Mouse (Mus musculus) c-Kit-positive CD71-positive TER-119-positive erythroid progenitor cells, embryonic 14.5 days (primary cell): ENCODE results near the gene Gm10964.
"Not testable (repeated sequence)": the region's sequence is repeated elsewhere in the genome, so short reads cannot be mapped to it uniquely, and the experiment has no call there.

Experiments used
- DNase-seq: peaks from one replicate; pipeline ENCODE4 v3.0.0-alpha.2; 2013; ENCODE audit warnings: low spot score

Gm10964 gene

GRCm38 (mm10) chr3:103779183-103779582 is 40.0 kb downstream of the Gm10964 start:
- DNase-seq: no peak

DNA sequence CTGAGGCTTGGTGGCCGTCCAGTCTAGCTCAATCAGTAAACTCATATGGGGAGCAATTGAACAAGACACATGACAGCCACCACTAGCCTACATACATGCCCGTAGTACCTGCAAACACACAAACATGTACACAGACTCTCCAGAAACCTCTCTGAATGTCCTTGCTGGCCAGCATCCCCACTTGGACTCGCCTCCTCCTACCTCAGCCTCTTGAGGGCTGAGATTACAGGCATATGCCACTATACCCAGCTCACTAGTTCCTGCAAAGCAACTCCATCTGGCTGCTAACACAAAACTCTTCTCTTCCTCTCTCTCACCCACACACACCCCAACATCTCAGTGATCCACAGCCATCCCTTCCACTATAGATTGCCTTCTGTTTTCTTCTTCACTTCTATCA is 41.1 kb downstream of the Gm10964 start:
- no peak for DNase-seq

DNA sequence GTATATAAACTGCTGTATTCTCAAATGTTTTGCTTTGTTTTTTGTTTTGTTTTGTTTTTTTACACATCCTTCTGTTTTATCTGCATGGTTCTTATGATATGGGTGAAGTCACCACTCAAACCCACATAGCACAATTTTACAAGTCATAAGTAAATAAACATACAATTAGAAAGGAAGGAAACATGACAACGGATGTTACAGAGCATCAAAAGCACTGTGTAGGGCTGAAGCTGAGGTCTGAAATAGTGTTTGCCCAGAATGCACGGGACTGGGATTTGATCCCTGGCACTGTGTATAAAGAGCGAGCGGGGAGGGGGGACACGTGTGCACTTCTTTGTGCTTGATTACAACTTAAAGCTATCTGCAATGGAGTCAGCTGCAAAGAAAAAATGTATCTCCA is 41.6 kb downstream of the Gm10964 start:
- no peak for DNase-seq

DNA sequence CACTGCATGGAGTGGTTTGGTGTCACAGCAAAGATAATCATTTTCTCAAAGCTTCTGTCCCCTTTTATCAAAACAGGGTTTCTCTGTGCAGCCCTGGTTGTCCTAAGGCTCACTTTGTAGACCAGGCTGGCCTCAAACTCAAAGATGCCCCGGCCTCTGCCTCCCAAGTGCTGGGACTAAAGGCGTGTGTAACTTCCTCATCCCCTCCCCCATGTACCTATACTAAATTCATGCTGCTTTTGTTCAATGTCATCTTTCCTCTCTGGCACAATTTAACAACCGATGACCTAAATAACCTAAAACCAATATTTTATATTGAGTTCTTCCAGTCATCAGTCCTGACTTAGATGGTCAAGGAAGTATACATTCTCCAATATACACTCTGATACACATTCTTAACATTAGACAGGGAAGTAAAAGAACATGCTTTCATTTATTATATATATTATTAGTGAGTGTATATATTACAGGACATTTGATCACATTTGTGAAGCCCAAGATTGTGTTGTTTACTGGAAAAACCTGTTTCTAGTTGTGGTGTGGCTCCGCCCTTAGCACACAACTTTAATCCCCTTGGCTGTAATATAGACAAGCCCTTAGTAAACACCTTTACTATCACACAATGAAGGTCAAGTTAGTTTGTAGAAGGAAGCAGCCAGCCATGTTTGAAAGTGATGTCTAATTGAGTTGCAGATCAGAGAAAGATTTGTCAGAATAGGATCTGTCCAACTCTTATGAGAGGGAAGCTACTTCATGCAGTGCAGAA is 43.9 kb downstream of the Gm10964 start:
- no peak for DNase-seq

DNA sequence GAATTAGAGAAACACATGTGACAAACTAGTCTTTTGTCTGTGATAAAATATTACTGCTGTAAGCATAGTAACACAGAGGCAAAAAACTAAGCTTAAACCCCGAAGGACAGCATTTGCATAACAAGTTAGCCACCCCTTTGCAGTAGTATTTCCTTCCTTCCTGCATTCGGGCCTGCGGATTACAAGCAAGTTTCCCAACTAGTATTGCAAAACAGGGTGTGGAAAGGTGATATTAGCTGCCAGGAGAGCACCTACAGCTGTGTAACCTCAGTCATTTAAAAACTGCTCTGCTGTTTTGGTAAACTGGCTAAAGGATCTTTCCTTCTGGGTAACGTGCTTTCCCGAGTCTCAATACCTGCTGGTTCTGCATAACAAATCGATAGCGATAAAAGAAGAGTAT is 48.1 kb downstream of the Gm10964 start:
- no peak for DNase-seq

- DNase-seq: no peak
Observed at GRCm38 (mm10) chr3:103789096-103789495, 49.9 kb downstream of the Gm10964 start.

DNA sequence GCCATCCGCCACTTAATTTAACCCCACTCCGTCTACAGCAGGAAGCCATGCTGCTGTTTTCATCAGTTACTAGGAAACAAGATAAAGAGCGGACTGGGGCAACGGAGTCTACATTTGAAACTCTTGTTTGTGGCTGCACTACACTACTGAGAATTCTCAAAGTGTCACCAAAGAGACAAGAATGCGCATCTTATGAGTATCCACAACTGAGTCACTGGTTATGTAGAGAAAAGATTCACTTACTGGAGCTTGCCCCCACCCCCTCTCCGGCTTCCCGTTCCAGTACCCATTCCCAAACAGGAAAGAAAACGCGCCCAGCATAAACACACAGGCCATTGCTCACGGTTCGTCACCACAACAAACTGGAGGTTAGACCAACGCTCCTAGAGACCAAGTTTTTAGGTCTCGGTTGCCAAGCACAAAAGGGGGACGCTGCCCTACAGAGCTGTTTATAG is 50.8 kb downstream of the Gm10964 start:
- DNase-seq: peak; percentile 66

DNA sequence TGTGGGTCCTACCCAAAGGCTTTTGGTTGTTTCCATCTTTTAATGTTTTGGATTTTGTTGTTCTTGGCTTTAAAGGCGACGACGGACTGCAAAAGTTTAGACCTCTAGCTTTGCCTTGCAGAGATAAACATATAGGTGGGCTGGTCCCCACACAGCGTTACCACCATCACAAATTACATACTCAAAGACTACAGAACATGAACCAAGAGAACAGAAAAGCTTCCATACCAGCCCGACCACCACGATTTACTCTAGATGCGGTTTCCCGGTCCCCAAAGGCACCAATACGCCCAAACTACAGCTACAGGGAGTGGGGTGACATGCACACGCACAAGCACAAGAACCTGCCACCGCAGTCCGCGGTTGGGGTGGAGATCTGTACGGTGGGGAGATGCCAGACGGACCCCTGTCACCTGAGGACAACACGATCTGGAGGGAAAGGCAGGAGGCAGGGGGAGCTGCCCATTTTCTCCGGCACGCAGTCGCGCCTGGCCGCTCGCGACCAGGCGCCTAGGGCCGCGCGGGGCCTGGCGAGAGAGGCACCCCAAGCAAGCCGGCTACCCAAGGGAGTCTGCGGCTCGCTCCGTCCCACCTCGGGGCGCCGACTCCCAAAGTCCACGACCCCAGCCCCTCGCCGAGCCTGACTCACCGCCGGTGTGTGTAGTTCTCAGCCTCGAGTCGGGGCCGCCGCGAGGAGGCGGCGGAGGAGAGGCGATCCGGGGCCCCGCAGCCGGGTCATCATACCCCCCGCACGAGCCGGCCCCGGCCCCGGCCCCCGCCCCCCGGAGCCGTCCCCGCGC is 51.4 kb downstream of the Gm10964 start:
- peak; percentile 53 for DNase-seq

- DNase-seq: peak; percentile 88
Observed at GRCm38 (mm10) chr3:103791230-103792110, 52.3 kb downstream of the Gm10964 start, which contains the start of gene Hipk1. Gene Hipk1, minus strand, starts transcription at chr3:103791563.

GRCm38 (mm10) chr3:103792111-103792406 is 52.9 kb downstream of the Gm10964 start:
- DNase-seq: not testable (repeated sequence)

DNA sequence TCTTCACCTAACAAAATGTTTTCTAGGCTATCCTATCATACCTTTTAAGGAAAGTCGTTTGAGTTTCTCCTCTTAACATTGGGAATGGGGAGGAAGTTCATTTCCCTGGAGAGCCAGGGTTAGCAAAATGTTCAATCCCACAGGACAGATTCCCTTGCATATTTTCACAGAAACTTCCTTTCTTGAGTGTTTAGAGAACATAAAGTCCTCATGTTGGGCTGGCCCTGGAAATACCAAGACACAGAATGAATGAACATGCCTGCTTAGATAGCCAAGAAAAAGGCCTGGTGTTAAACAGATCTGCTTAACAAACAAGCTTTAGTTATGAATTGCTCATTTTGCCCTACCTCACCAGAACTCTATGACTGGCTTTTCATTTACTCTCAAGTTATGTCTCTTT is 53.4 kb downstream of the Gm10964 start:
- DNase-seq: no peak
